Mouse (Mus musculus) forebrain, embryonic 13.5 days (tissue): ENCODE measurements at regions not wholly inside any gene's neighbourhood (a gene's known extent, or its start where the extent isn't known, plus 50 kb on each side); places are given as distances from the start of the nearest gene placed in this dataset.

Experiments used
- ATAC-seq: fragments of 200-750 bp; cut with Nextera tagmentation; 2 replicates; pipeline ENCODE4 v1.8.0; 2017
- H3K27ac ChIP-seq: fragments of 300-500 bp; sonication (generic); 2 replicates; pipeline ENCODE4 v1.5.1; 2015; ENCODE audit warnings: inconsistent platforms, mild to moderate bottlenecking, moderate library complexity
- H3K27me3 ChIP-seq: fragments of 300-500 bp; sonication (generic); 2 replicates; pipeline ENCODE4 v1.6.1; 2015; ENCODE audit warnings: mild to moderate bottlenecking, inconsistent platforms
- H3K36me3 ChIP-seq: fragments of 300-500 bp; sonication (generic); 2 replicates; pipeline ENCODE4 v1.6.1; 2015; ENCODE audit warnings: mild to moderate bottlenecking, inconsistent platforms; ENCODE audit not compliant: poor library complexity, severe bottlenecking
- H3K4me1 ChIP-seq: fragments of 300-500 bp; sonication (generic); 2 replicates; pipeline ENCODE4 v1.6.1; 2015; ENCODE audit warnings: inconsistent platforms
- H3K4me2 ChIP-seq: fragments of 300-500 bp; sonication (generic); 2 replicates; pipeline ENCODE4 v1.6.1; 2015; ENCODE audit warnings: inconsistent platforms, mild to moderate bottlenecking, moderate library complexity
- H3K4me3 ChIP-seq: fragments of 300-500 bp; sonication (generic); 2 replicates; pipeline ENCODE4 v1.5.1; 2015; ENCODE audit warnings: mild to moderate bottlenecking, inconsistent platforms
- H3K9ac ChIP-seq: fragments of 300-500 bp; sonication (generic); 2 replicates; pipeline ENCODE4 v1.6.1; 2015; ENCODE audit warnings: mild to moderate bottlenecking, inconsistent platforms
- H3K9me3 ChIP-seq: fragments of 300-500 bp; sonication (generic); replicated peaks from 2 replicates; pipeline ENCODE4 v1.6.1; 2016; ENCODE audit warnings: inconsistent platforms
- WGBS: fragments of 180-500 bp; shearing (Covaris S2); methylation state at CpG from one replicate; pipeline ENCODE4 v1.1.7; 2015; 5-methylcytosine and 5-hydroxymethylcytosine counted together

DNA sequence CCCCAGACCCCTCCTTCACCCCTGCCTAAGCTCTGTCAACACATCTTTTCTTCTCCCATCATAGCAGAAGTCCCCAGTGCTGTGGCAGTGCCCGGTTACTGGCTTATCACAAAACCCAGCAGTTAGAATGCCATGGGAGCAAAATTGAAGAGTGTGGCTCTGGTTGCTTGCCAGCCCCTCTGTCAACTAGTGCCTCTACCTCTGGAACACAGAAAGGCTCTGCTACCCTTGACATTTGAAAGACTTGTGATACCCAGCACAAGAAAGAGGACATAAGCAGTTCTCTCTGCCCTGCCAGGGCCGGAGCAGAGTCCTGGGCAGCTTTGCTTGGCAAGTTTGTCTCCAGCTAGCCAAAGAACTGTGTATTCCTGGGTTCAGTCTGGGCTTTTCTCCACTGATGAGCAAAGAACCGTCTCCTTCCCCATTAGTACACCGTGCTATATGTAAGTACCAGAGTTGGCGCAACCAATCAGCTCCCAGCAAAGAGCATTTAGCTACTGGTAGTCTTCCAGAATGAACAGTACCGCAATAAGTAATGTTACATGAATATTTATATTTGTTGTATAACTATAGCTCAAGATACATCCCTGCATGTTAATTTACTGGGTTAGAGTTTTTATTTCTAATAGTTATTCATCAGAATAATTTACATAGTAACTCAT, 137.5 kb upstream of the Arg1 start:
- no peak for ATAC-seq
- Histone ChIP-seq H3K27me3 (no peaks in the 10 kb centered on the region), H3K4me2 (no peak overlapping the region), H3K27ac (no peak overlapping the region), H3K4me1 (no peaks in the 10 kb centered on the region), H3K4me3 (no peak overlapping the region), H3K36me3 (no peaks in the 10 kb centered on the region), H3K9me3 (no peaks in the 10 kb centered on the region), H3K9ac (no peak overlapping the region)
- WGBS: 93% methylated on average over 6 of the region's 6 CpGs

DNA sequence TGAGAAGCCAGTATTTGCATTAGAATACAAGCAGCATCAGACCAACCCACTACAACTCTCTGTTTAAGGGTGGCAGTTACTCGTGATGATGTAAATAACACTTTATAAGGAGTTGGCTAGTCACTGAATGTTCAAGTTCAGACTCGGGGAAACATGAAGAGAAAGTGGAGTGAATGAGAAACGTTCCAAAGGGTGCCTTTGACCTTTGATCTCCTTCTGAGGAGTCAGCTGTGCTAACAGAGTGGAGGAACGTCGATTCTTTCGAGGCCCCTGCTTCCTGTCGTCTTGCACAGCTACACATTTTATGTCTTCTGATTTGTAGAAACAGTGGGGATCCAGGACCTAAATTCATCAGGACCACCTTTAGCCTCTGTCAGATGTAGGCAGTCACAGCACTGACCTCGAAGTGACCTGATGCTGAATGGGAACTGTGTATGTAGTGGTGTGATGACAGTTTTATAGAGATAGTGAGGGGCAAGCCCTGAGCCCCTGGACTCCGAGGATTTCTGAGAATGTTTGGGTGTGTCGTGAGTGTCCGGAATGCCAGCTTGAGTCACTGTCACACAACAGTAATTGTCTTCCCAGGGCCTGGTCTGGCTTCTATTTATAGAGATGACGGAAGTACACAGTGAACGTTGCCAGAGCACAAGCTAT, 134.2 kb upstream of the Arg1 start:
- Histone ChIP-seq H3K4me1 (no peaks in the 10 kb centered on the region), H3K9ac (no peak overlapping the region), H3K4me3 (no peak overlapping the region), H3K36me3 (no peaks in the 10 kb centered on the region), H3K4me2 (no peak overlapping the region), H3K27ac (no peak overlapping the region), H3K9me3 (no peaks in the 10 kb centered on the region), H3K27me3 (no peaks in the 10 kb centered on the region)
- no peak for ATAC-seq
- 71% methylated on average over 13 of the region's 13 CpGs for WGBS

DNA sequence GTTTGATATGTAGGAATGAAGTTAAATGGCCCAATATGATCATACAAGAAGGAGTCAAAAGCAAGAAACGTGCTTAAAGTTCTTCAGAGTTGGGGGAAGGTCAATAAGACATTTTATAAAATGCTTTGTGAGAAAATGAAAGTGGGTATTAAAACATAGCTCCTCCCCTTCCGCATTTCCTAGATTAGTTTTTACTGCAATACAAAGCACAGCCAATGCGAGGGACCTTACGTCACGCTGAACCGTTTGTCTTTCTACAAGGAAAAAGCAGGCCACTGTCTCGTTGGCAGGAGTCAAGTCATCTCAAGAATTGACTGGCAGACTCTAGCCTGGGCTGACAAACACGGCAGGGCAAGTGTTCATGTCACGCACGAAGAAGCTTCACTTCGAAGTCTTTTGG, 131.4 kb upstream of the Arg1 start:
- H3K9me3 ChIP-seq: no peaks in the 10 kb centered on the region
- no peak overlapping the region for H3K4me2 ChIP-seq
- H3K9ac ChIP-seq: no peak overlapping the region
- H3K4me3 ChIP-seq: no peak overlapping the region
- H3K27ac ChIP-seq: no peak overlapping the region
- no peaks in the 10 kb centered on the region for H3K36me3 ChIP-seq
- H3K27me3 ChIP-seq: no peaks in the 10 kb centered on the region
- H3K4me1 ChIP-seq: no peaks in the 10 kb centered on the region
- 86% methylated on average over 11 of the region's 11 CpGs for WGBS
- ATAC-seq: no peak

DNA sequence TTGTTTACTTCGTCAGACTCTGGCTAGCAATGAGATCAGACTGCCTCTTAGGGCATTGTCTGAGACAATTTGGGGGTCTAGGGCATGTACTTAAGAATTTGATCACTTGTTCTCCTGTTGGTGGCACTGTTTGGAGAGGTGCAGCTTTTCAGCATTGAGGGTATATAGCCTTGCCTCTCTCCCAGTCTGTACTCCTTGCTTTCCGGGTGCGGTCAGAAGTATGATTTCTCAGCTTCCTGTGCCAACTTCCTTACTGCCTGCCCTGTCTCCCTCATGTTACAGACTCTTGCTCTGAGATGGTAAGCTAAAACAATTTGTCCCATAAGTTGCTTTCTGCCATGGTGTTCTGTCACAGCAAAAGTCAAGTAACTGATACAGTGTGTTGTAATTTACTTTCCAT, 124.7 kb upstream of the Arg1 start:
- Histone ChIP-seq H3K4me2 (no peak overlapping the region), H3K9ac (no peak overlapping the region)

DNA sequence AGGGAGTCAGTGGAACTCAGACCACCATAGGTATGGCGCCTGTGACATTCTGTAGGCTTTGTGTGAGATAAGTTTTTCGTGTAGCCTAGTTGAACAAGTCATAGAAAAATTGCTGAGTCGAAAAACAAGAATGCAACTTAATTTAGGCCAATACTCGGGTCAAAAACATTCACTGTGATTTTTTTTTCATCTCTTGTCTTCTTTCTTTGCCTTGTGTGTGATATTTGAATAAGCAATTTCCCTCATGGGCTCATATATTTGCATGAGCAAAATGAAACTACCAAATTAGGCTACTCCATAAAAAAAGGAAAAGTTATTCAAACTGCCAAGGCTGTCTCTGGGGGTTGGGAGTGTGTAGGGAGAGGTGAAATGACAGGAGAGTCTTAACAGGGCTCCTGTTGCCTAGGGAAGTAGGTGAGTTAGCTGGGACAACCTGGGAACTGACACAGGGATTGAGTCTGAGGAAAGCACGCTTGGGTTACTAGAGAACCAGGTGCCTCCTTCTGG, 124.1 kb upstream of the Arg1 start:
- H3K4me2 ChIP-seq: no peak overlapping the region
- peaks cover 3% of the 10 kb centered on the region; the same call in 1 of the 2 replicates for H3K9me3 ChIP-seq
- ATAC-seq: no peak
- no peaks in the 10 kb centered on the region for H3K36me3 ChIP-seq
- H3K27ac ChIP-seq: no peak overlapping the region
- H3K4me3 ChIP-seq: no peak overlapping the region
- no peaks in the 10 kb centered on the region for H3K4me1 ChIP-seq
- no peak overlapping the region for H3K9ac ChIP-seq
- H3K27me3 ChIP-seq: no peaks in the 10 kb centered on the region
- WGBS: 83% methylated on average over 5 of the region's 5 CpGs

More for the DNA sequence above, 124.7 kb upstream of the Arg1 start:
- Histone ChIP-seq H3K9me3 (peaks cover 3% of the 10 kb centered on the region; the same call in 1 of the 2 replicates), H3K4me1 (no peaks in the 10 kb centered on the region), H3K27ac (no peak overlapping the region), H3K4me3 (no peak overlapping the region), H3K36me3 (no peaks in the 10 kb centered on the region), H3K27me3 (no peaks in the 10 kb centered on the region)
- ATAC-seq: no peak
- 72% methylated on average over 3 of the region's 3 CpGs for WGBS

DNA sequence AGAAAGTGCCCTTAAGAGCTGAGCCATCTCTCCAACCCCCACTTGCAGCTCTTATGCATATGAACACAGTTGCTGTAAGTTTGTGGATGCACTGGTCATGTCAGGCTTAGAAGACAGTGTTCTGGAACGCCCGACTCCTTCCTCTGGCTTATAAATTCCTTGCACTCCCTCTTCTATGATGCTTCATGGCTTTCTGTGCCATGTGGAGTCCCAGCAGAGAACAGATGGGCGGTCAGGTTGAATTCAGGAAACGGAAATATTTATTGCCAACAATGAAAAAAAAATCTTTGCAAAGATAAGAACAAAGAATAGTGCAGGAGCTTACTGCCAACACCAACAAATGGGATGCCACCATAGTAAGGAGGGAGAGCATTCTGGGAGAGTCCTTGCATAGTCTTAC, 113.9 kb upstream of the Arg1 start:
- Histone ChIP-seq H3K36me3 (no peaks in the 10 kb centered on the region), H3K27me3 (no peaks in the 10 kb centered on the region), H3K9me3 (no peaks in the 10 kb centered on the region), H3K4me3 (no peak overlapping the region), H3K27ac (no peak overlapping the region), H3K4me2 (no peak overlapping the region), H3K4me1 (no peaks in the 10 kb centered on the region), H3K9ac (no peak overlapping the region)
- WGBS: 87% methylated on average over 4 of the region's 4 CpGs
- no peak for ATAC-seq

DNA sequence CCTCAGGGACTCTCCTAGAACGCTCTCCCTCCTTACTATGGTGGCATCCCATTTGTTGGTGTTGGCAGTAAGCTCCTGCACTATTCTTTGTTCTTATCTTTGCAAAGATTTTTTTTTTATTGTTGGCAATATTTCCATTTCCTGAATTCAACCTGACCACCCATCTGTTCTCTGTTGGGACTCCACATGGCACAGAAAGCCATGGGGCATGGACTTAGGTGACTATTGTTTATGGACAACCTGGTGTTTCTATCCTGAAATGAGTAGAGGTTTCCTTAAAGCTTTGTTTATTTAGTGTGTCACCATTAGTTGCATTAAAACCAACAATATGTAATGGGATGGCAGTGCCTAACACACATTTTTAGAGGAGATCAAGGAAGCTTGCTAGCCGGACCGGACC, 112.6 kb upstream of the Arg1 start:
- ATAC-seq: no peak
- no peak overlapping the region for H3K9ac ChIP-seq
- no peak overlapping the region for H3K4me2 ChIP-seq
- no peaks in the 10 kb centered on the region for H3K9me3 ChIP-seq
- WGBS: 91% methylated on average over 3 of the region's 3 CpGs
- H3K27me3 ChIP-seq: no peaks in the 10 kb centered on the region
- H3K4me1 ChIP-seq: no peaks in the 10 kb centered on the region
- no peak overlapping the region for H3K4me3 ChIP-seq
- H3K27ac ChIP-seq: no peak overlapping the region
- no peaks in the 10 kb centered on the region for H3K36me3 ChIP-seq

DNA sequence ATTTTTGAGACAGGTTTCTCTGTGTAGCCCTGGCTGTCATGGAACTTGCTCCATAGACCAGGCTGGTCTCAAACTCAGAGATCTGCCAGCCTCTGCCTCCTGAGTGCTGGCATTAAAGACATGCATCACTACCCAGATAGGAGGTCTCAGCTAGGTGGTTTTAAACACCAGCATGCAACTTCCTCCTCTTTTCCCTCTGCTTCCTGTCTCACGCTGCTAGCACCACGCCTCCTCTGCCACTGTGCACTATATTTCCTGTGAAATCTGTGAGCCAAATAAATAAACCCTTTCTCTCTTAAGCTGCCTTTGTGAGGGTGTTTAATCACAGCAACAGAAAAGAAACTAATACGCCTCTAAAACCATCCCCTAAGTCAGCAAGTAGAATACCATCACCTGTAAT, 109.6 kb upstream of the Arg1 start:
- Histone ChIP-seq H3K27me3 (no peaks in the 10 kb centered on the region), H3K27ac (no peak overlapping the region), H3K9ac (no peak overlapping the region), H3K4me3 (no peak overlapping the region), H3K36me3 (no peaks in the 10 kb centered on the region), H3K4me2 (no peak overlapping the region), H3K4me1 (no peaks in the 10 kb centered on the region), H3K9me3 (no peaks in the 10 kb centered on the region)
- WGBS: 89% methylated on average over 3 of the region's 3 CpGs
- ATAC-seq: no peak

DNA sequence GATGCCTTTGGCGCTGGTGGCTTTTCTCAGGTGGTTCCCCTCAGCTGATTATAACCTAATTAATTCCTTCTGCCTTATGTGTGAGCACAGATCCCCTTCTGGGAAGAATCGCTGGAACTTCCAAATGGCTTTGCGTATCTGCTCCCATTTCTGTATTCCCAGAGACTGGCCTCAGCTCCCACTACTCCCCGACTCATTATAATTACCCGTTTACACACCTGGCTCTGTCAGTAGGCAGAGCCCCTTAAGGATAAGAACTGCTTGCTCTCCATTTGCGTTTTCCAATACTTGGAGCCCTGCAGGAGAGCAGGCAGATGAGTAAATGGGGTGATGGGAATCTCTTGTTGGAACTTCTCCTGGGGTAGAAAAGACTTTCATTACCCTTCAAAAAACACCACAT, 108.1 kb upstream of the Arg1 start:
- Histone ChIP-seq H3K27ac (no peak overlapping the region), H3K27me3 (no peaks in the 10 kb centered on the region), H3K36me3 (no peaks in the 10 kb centered on the region), H3K4me3 (no peak overlapping the region), H3K9me3 (no peaks in the 10 kb centered on the region), H3K9ac (no peak overlapping the region), H3K4me1 (no peaks in the 10 kb centered on the region), H3K4me2 (no peak overlapping the region)
- ATAC-seq: no peak
- WGBS: 78% methylated on average over 6 of the region's 6 CpGs

DNA sequence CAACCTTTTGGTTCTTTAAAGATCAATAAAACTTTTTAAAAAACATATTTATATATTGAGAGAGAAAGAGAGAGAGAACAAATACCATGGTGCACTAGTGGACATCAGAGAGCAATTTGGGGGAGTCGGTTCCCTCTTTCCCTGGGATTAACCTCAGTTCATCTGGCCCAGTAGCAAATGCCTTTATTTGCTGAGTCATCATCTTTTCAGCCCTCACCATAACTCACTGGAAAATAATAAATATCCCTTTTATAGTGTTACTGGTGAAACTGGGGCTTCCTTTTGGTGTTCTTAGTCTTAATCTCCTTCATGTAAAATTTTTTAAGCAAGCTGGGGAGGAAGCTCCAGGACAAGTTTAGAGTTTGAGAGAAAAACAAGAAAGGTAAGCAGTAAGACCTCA, 105.3 kb upstream of the Arg1 start:
- Histone ChIP-seq H3K9ac (no peak overlapping the region), H3K9me3 (no peaks in the 10 kb centered on the region), H3K4me2 (no peak overlapping the region), H3K4me1 (peaks cover 6% of the 10 kb centered on the region), H3K27ac (no peak overlapping the region), H3K27me3 (no peaks in the 10 kb centered on the region), H3K4me3 (no peak overlapping the region), H3K36me3 (no peaks in the 10 kb centered on the region)
- 77% methylated on average over 1 of the region's 1 CpGs for WGBS
- no peak for ATAC-seq

DNA sequence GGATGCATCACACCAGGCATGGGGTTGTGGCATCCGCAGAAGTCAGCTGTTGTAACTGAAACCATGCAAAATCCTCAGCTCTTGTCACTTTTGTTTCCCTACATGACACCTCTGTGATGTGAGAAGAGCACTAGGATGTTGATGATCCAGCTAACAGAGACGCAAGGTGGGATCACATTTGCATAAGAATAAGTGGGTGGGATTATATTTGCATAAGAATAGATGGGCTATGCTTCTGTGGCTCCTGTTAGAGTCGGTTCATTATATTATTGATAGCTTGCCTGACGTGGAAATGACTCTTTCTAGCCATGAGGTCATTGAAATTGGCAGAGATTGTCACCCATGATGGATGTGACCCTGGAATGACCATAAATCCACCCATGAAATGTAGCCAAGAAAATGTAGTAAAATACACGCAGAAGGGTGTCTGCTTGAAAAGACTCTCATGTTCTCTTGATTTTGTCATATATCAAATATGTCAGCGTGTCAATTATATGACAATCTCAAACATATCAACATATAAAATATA, 102.2 kb upstream of the Arg1 start:
- Histone ChIP-seq H3K27me3 (no peaks in the 10 kb centered on the region), H3K36me3 (no peaks in the 10 kb centered on the region), H3K4me2 (no peak overlapping the region), H3K4me3 (no peak overlapping the region), H3K9me3 (no peaks in the 10 kb centered on the region; the same call in 1 of the 2 replicates), H3K4me1 (peaks cover 10% of the 10 kb centered on the region), H3K27ac (no peak overlapping the region), H3K9ac (no peak overlapping the region)
- ATAC-seq: 0 out of 2 replicates have a peak, but pooled peaks have one; percentile 34
- 39% methylated on average over 6 of the region's 6 CpGs for WGBS

DNA sequence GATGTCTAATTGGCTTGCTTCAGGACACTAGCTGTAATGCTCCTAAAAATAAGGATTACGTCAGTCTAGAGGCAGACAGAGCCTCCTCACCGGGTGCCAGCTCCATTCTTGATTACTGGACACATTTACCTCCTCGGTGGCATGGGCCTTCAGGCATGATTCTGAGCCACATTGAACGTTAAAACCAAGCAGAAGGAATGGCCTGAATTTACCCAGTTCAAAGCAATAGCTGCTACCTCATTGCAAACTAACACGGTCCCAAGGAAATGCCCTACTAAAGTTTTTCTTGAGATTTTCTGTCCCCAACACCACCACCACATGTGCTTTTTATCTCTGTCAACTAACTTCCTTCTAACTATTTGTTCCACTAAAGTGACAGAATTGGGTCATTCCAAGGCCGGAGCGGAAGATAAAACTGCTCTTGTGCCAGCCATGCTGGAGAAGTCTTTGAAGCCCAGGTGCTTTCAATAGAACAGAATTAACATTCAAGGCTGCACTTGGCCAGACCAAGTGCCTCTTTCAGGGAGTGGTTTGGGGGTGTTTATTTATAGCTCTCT, 96.4 kb upstream of the Arg1 start:
- peak; percentile 92 for ATAC-seq
- Histone ChIP-seq H3K27ac (peak overlapping the region; percentile 72), H3K27me3 (no peaks in the 10 kb centered on the region), H3K9me3 (no peaks in the 10 kb centered on the region; the same call in 1 of the 2 replicates), H3K36me3 (no peaks in the 10 kb centered on the region), H3K4me3 (no peak overlapping the region), H3K4me1 (peaks cover 13% of the 10 kb centered on the region), H3K4me2 (no peak overlapping the region), H3K9ac (no peak overlapping the region)
- WGBS: 22% methylated on average over 7 of the region's 7 CpGs
